13 mouse cellular contexts compared by ENCODE assay signal in the genomic region with DNA sequence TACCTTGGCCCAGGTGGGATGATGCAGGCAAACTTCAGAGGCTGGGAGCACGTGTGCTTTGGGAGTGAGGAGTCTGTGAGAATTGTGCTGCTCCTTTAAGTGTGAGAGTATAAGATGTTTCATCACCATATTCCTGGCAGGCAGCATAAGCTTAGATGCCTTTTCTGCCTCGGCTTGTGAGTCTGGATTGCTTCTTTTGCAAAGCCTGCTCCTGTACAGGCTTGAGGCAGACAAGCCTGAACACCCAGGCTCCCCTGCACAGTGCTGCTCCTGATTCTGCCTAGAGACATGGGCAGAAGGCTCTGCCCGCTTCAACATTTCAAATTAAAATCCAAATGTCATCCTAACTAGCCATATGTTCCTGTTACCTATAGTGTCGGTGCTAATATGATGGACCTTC.
"Had no signal": no experiment of that assay in that cellular context is flagged by ENCODE, and none has a peak within 500 bp of the region (broad histone marks: within the 10 kb centered on the region; RNA-seq: fewer than 3 reads in every experiment).

No protein-coding gene starts in this region.

- H3K4me3 ChIP-seq: layer of hippocampus, adult 2 months; limb, embryonic 13.5 days; liver, embryonic 15.5 days; midbrain, embryonic 13.5 days had no signal

- H3K27me3 ChIP-seq: limb, embryonic 13.5 days; midbrain, embryonic 13.5 days had no signal

- ATAC-seq: lung, postnatal 0 days; midbrain, embryonic 13.5 days had no signal

- DNase-seq: kidney, adult 11 months; kidney, postnatal 10 days; kidney, postnatal 4 days; lung, adult 2 months; lung, postnatal 36 days; right cerebral cortex, postnatal 25 days; thymus, postnatal 4 days had no signal

- H3K27ac ChIP-seq: layer of hippocampus, adult 2 months; limb, embryonic 13.5 days; liver, embryonic 15.5 days; midbrain, embryonic 13.5 days had no signal

- H3K4me1 ChIP-seq: limb, embryonic 13.5 days; liver, embryonic 15.5 days; midbrain, embryonic 13.5 days had no signal

- H3K9me3 ChIP-seq: limb, embryonic 13.5 days; liver, embryonic 15.5 days; midbrain, embryonic 13.5 days had no signal

- H3K36me3 ChIP-seq: limb, embryonic 13.5 days; liver, embryonic 15.5 days; midbrain, embryonic 13.5 days had no signal

- H3K4me2 ChIP-seq: limb, embryonic 13.5 days; liver, embryonic 11.5 days; liver, embryonic 15.5 days; midbrain, embryonic 13.5 days had no signal

- H3K9ac ChIP-seq: limb, embryonic 13.5 days; liver, embryonic 15.5 days; midbrain, embryonic 13.5 days had no signal
